Mouse (Mus musculus) mouse trophoblast stem cell (cell line): ENCODE results near the gene Polr2i.
"Not testable (repeated sequence)": the region's sequence is repeated elsewhere in the genome, so short reads cannot be mapped to it uniquely, and the experiment has no call there.

Source experiments
- in situ Hi-C, 2 experiments: fragments of 300-500 bp; cut with MseI, MboI; formaldehyde crosslinking; loops; 2 replicates in 1 of 2; 3 replicates in 1 of 2; pipeline ENCODE4 v1.15.1; 2025

Gene Polr2i

GRCm38 (mm10) chr7:30231669-30232454 is at the start of gene Polr2i, which contains the start of gene Tbcb:
Gene Polr2i, plus strand, starts transcription at chr7:30231948.
Gene Tbcb, minus strand, starts transcription at chr7:30232272.
- in situ Hi-C loops = no loop called here

GRCm38 (mm10) chr7:30183189-30183588 is 48.6 kb upstream of the Polr2i start:
- in situ Hi-C loops = loop anchor here in 1 of 2 experiments (5.0 kb wide), 1 partner anchor 34 kb away; no protein-coding TSS in a partner anchor

GRCm38 (mm10) chr7:30183879-30184289 is 47.9 kb upstream of the Polr2i start, which contains the start of gene Cox7a1:
Gene Cox7a1, plus strand, starts transcription at chr7:30184144.
- in situ Hi-C loops = loop anchor here in 1 of 2 experiments (5.0 kb wide), 1 partner anchor 33 kb away; no protein-coding TSS in a partner anchor

- in situ Hi-C loops = loop anchor here in 1 of 2 experiments (5.0 kb wide), 1 partner anchor 33 kb away; no protein-coding TSS in a partner anchor
These were observed 47.0 kb upstream of the Polr2i start for GRCm38 (mm10) chr7:30184641-30185348.

GRCm38 (mm10) chr7:30188344-30189115 is 43.2 kb upstream of the Polr2i start:
- in situ Hi-C loops = no loop called here

GRCm38 (mm10) chr7:30189116-30189491 is 42.6 kb upstream of the Polr2i start:
- in situ Hi-C loops = no loop called here

GRCm38 (mm10) chr7:30192088-30192487 is 39.7 kb upstream of the Polr2i start:
- in situ Hi-C loops = no loop called here

- in situ Hi-C loops = no loop called here
These were observed 38.7 kb upstream of the Polr2i start for GRCm38 (mm10) chr7:30193013-30193412.

- in situ Hi-C loops = no loop called here
These were observed 38.1 kb upstream of the Polr2i start for GRCm38 (mm10) chr7:30193581-30194100.

- in situ Hi-C loops = no loop called here
These were observed 37.5 kb upstream of the Polr2i start for GRCm38 (mm10) chr7:30194101-30194831.

GRCm38 (mm10) chr7:30194884-30195283 is 36.9 kb upstream of the Polr2i start:
- in situ Hi-C loops = no loop called here

GRCm38 (mm10) chr7:30195461-30195860 is 36.3 kb upstream of the Polr2i start:
- in situ Hi-C loops = no loop called here

GRCm38 (mm10) chr7:30196171-30196570 is 35.6 kb upstream of the Polr2i start:
- in situ Hi-C loops = no loop called here

- in situ Hi-C loops = no loop called here
These were observed 34.1 kb upstream of the Polr2i start for GRCm38 (mm10) chr7:30197592-30198129.

GRCm38 (mm10) chr7:30198481-30198971 is 33.2 kb upstream of the Polr2i start, which contains the start of gene Capns1:
Gene Capns1, minus strand, starts transcription at chr7:30198811.
- in situ Hi-C loops = no loop called here

- in situ Hi-C loops = no loop called here
These were observed 32.1 kb upstream of the Polr2i start for GRCm38 (mm10) chr7:30199498-30200139.

GRCm38 (mm10) chr7:30200200-30200599 is 31.5 kb upstream of the Polr2i start:
- in situ Hi-C loops = no loop called here

GRCm38 (mm10) chr7:30200661-30201060 is 31.1 kb upstream of the Polr2i start:
- in situ Hi-C loops = not testable (repeated sequence)

GRCm38 (mm10) chr7:30202895-30203690 is 28.7 kb upstream of the Polr2i start:
- in situ Hi-C loops = no loop called here
